Mouse (Mus musculus): ENCODE data around the gene Map4. TPM values are rescaled to one million over a fixed set of nuclear protein-coding genes. Genes with fewer than 3 reads are reported as not detected.

Map4 gene
- polyA plus RNA-seq, 1 experiment from 2014 or later, result 62.0 TPM

DNA sequence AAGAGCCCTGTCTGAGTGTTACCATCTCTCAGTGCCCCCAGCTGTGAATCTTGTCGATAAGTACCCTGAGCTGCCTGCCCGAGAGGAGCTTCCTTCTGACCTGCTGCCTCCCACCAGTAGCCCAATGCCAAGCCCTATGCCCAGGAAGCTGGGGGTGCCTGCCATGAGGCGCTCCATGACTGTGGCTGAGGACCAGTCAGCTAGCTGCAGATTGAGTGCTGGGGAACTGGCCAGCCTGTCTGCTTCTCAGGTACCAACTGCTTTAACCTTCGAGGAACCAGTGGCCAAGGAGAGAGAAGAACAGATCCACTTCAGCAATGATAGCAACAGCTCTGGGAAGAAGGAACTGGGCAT is 121.7 kb downstream of the Map4 start:
- Histone ChIP-seq H3K4me3 (replicated peaks) (no peak overlapping the region), H3K4me1 (peaks cover 32% of the 10 kb centered on the region), H3K36me3 (0 out of 2 replicates have a peak, but pooled peaks cover 6% of the 10 kb centered on the region), H3K27me3 (no peaks in the 10 kb centered on the region), H3K27ac (0 out of 2 replicates have a peak overlapping the region, but pooled peaks have one; percentile 51), H3K4me2 (no peak overlapping the region), H3K9me3 (replicated peaks) (no peaks in the 10 kb centered on the region), H3K9ac (no peak overlapping the region)
- no peak for ATAC-seq (replicated peaks; ENCODE audit: low FRiP score)
- WGBS, result 76% methylated on average over 4 of the region's 4 CpGs

DNA sequence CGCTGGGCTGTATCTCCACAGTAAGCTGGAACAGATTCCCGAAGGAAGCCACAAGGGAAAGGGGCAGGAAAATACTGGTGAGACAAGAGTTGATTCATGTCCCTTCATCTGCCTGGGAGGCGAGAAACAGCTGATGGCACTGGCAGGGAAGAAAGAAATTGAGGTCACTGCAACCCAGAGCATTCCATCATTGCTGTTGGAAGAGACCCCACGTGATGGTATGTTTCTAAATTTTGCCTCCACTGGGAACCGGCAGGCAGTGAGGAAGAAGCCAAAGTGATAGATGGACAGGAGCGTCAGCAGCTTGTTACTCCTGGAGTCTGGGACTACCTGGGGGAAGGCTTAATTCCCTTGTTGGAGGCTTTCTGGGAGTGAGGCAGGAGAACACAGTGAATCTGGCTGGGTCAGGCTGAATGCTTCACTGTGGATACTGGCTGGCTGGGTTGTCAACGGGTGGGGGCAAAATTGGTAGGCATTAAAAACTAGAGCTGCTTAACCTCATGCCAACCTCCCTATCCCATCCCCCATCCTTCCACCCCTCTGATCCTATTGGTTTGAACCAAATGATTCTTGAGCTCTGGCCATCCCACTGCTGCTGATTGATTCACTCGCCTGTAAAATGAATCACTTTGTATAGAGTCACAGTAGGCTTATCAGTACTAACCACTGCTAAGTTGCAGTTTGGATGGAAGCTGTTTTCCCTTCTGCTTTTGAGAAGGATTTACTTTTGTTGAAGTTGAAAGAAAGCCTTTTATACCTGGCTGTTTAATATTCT is 122.2 kb downstream of the Map4 start:
- Histone ChIP-seq H3K36me3 (0 out of 2 replicates have a peak, but pooled peaks cover 6% of the 10 kb centered on the region), H3K4me3 (replicated peaks) (no peak overlapping the region), H3K27ac (0 out of 2 replicates have a peak overlapping the region, but pooled peaks have one; percentile 7), H3K9me3 (replicated peaks) (no peaks in the 10 kb centered on the region), H3K4me1 (peaks cover 28% of the 10 kb centered on the region), H3K9ac (no peak overlapping the region), H3K27me3 (no peaks in the 10 kb centered on the region), H3K4me2 (no peak overlapping the region)
- WGBS, result 49% methylated on average over 8 of the region's 8 CpGs
- ATAC-seq (replicated peaks; ENCODE audit: low FRiP score), result no peak

DNA sequence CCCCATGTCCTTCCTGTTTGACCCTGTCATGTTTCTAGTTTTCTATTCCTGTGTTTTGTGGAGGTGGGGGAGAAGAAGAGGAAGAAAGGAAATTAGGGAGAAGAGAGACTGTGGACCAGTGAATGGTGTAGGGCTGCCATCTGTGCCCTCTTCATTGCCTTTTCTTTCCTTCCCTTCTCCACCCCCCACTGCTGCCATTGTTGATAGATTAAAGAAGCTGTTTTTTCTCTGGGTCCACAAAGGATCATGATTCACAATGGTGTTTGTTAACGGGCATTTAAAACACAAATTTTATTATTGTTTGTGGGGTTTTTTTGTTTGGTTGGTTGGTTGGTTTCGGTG is 122.8 kb downstream of the Map4 start:
- 82% methylated on average over 2 of the region's 2 CpGs for WGBS
- Histone ChIP-seq H3K36me3 (0 out of 2 replicates have a peak, but pooled peaks cover 6% of the 10 kb centered on the region), H3K27ac (no peak overlapping the region), H3K9me3 (replicated peaks) (no peaks in the 10 kb centered on the region), H3K4me1 (peaks cover 31% of the 10 kb centered on the region), H3K27me3 (no peaks in the 10 kb centered on the region), H3K4me3 (replicated peaks) (no peak overlapping the region), H3K9ac (no peak overlapping the region), H3K4me2 (no peak overlapping the region)
- no peak for ATAC-seq (replicated peaks; ENCODE audit: low FRiP score)

DNA sequence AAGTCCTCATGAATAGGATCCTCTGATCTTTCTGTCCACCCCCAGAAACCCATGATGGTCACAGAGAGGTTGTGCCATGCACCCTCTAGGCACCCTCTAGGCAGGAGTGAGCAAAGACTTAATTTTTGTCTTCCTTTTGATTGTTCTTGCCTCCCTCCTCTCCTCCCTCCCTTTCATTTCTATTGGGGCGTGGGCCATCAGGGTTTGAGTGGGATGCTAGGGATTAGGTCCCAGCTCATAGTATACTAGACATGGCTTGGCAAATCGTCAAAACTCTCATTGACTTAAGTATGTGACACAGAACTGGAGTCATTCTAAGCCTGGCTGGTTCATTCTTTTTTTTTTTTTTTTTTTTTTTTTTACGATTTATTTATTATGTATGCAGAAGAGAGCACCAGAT is 123.5 kb downstream of the Map4 start:
- H3K36me3 ChIP-seq, result 0 out of 2 replicates have a peak, but pooled peaks cover 6% of the 10 kb centered on the region
- no peak for ATAC-seq (replicated peaks; ENCODE audit: low FRiP score)
- no peak overlapping the region for H3K4me3 ChIP-seq (replicated peaks)
- H3K27ac ChIP-seq, result no peak overlapping the region
- no peak overlapping the region for H3K4me2 ChIP-seq
- no peaks in the 10 kb centered on the region for H3K9me3 ChIP-seq (replicated peaks)
- whole genome bisulfite sequencing, result 65% methylated on average over 3 of the region's 3 CpGs
- no peaks in the 10 kb centered on the region for H3K27me3 ChIP-seq
- no peak overlapping the region for H3K9ac ChIP-seq
- H3K4me1 ChIP-seq, result peaks cover 31% of the 10 kb centered on the region

DNA sequence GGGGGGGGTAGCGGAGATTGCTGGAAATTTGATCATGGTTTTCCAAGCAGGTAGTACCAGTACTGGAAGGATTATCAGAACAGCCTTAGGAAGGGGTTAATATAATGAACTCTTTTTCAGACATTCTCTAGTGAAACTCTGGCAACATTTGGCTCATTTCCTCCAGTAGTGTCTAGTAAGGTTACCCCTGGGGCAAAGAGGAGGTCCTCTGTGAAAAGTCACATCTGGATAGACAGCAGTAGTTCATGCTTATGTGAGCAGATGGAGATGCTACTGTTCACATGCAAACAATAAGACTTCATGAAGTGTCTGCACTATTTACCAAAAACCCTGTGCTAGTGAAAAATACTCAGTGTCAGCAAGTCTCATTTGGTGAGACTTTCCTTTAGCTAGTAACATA is 125.9 kb downstream of the Map4 start:
- ATAC-seq (replicated peaks; ENCODE audit: low FRiP score), result no peak
- WGBS, result 84% methylated on average over 1 of the region's 1 CpGs
- Histone ChIP-seq H3K27ac (peak overlapping the region; percentile 19; the same call in 1 of the 2 replicates), H3K36me3 (0 out of 2 replicates have a peak, but pooled peaks cover 6% of the 10 kb centered on the region), H3K4me2 (no peak overlapping the region), H3K4me3 (replicated peaks) (no peak overlapping the region), H3K4me1 (peaks cover 25% of the 10 kb centered on the region), H3K9ac (no peak overlapping the region), H3K9me3 (replicated peaks) (no peaks in the 10 kb centered on the region), H3K27me3 (no peaks in the 10 kb centered on the region)

DNA sequence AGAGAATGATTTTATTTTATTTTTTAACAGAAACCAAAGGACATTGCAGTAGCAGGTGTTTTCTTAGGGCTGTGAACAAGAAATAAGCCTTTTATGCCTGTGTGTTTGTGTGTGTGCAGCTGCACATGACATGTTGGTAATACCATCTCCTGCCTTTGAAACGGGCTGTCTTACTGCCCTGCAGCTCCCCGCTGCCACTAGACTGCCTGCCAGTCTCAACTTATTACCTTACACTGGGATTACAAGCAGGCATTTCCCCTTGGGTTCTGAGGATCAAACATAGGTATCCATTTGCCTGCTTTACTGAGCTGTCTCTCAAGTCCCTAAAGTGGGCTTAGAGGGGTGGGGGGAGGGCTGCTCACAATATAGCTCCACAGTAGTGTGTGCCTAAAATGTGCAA is 129.5 kb downstream of the Map4 start:
- no peak overlapping the region for H3K4me2 ChIP-seq
- H3K27ac ChIP-seq, result no peak overlapping the region
- WGBS, result 76% methylated on average over 2 of the region's 2 CpGs
- H3K4me1 ChIP-seq, result peaks cover 9% of the 10 kb centered on the region; the same call in 1 of the 2 replicates
- no peaks in the 10 kb centered on the region for H3K9me3 ChIP-seq (replicated peaks)
- H3K36me3 ChIP-seq, result peaks cover 21% of the 10 kb centered on the region
- no peak overlapping the region for H3K9ac ChIP-seq
- ATAC-seq (replicated peaks; ENCODE audit: low FRiP score), result no peak
- H3K4me3 ChIP-seq (replicated peaks), result no peak overlapping the region
- no peaks in the 10 kb centered on the region for H3K27me3 ChIP-seq

DNA sequence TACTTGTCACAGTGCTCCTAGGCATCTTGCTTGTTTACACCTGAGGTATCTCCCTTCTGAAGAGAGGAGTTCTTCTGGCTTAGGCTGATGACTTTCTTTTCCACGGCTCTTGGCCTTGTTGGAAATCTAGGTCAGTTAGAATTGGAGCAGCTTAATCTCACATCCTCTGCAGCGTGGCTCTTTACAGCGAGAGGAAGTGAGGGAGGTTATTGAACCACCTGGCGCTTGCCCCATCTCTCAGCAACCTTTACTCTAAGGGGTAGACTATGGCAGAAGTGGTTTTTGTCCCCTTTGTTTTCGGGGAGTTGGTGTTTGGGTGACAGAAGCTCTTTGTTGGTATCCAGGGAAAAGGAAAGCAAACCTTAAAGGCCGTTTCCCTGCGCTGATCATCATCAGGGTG is 131.1 kb downstream of the Map4 start:
- no peak overlapping the region for H3K27ac ChIP-seq
- no peaks in the 10 kb centered on the region for H3K9me3 ChIP-seq (replicated peaks)
- H3K9ac ChIP-seq, result no peak overlapping the region
- no peak overlapping the region for H3K4me3 ChIP-seq (replicated peaks)
- peaks cover 37% of the 10 kb centered on the region for H3K36me3 ChIP-seq
- 89% methylated on average over 7 of the region's 7 CpGs for WGBS
- ATAC-seq (replicated peaks; ENCODE audit: low FRiP score), result no peak
- no peak overlapping the region for H3K4me2 ChIP-seq
- no peaks in the 10 kb centered on the region for H3K27me3 ChIP-seq
- H3K4me1 ChIP-seq, result peaks cover 3% of the 10 kb centered on the region; the same call in 1 of the 2 replicates

DNA sequence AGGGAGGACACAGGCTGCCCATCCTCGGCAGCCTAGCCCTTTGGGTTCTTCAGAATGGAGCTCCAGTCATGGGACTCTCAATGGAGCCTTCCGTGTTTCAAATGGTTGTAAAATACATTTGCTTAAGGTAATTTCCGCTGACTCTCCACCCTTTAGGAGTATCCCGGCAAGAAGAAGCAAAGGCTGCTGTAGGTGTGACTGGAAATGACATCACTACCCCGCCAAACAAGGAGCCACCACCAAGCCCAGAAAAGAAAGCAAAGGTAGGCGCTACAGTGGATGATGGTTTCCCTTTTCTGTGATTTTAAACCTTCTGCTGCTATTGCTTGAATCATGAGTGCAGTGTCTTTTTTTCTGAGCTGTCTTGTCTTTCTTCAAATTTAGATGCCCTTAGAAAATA is 131.6 kb downstream of the Map4 start:
- Histone ChIP-seq H3K9me3 (replicated peaks) (no peaks in the 10 kb centered on the region), H3K9ac (no peak overlapping the region), H3K4me1 (0 out of 2 replicates have a peak, but pooled peaks cover 3% of the 10 kb centered on the region), H3K27me3 (no peaks in the 10 kb centered on the region), H3K4me3 (replicated peaks) (no peak overlapping the region), H3K27ac (no peak overlapping the region), H3K36me3 (peaks cover 41% of the 10 kb centered on the region), H3K4me2 (no peak overlapping the region)
- WGBS, result 86% methylated on average over 6 of the region's 6 CpGs
- ATAC-seq (replicated peaks; ENCODE audit: low FRiP score), result no peak

DNA sequence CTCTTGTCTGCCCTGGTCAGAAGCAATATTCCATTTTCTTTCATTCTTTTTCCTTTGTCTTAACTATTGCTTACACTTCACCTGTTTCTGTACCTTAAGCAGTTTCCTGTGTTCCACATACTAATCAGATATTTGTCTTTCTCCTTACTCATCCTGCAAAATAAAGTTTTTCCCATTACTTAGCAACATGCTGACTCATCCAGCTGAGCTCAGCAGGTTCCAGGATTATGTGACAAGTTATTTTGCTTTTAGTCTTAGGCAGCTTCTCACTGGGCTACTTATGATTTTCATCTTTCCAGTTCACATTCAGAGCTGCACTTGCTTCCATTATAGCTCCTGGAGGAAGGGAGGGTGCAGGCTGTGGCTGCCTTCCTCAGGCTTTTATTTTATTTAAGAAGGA is 133.4 kb downstream of the Map4 start:
- Histone ChIP-seq H3K4me3 (replicated peaks) (no peak overlapping the region), H3K27ac (no peak overlapping the region), H3K27me3 (no peaks in the 10 kb centered on the region), H3K4me2 (no peak overlapping the region), H3K36me3 (peaks cover 59% of the 10 kb centered on the region), H3K9me3 (replicated peaks) (no peaks in the 10 kb centered on the region), H3K4me1 (no peaks in the 10 kb centered on the region), H3K9ac (no peak overlapping the region)
- ATAC-seq (replicated peaks; ENCODE audit: low FRiP score), result no peak

DNA sequence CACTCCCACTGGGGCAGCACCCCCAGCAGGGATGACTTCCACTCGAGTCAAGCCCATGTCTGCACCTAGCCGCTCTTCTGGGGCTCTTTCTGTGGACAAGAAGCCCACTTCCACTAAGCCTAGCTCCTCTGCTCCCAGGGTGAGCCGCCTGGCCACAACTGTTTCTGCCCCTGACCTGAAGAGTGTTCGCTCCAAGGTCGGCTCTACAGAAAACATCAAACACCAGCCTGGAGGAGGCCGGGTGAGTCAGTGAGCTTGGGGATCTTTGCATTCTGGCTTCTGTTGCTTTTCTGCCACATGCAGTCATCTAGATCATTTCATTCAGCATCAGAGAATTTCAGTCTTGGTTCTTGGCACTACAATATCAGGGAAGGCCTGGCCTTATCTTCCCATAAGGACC is 137.5 kb downstream of the Map4 start:
- WGBS, result 87% methylated on average over 6 of the region's 6 CpGs
- no peak overlapping the region for H3K27ac ChIP-seq
- no peak overlapping the region for H3K4me3 ChIP-seq (replicated peaks)
- ATAC-seq (replicated peaks; ENCODE audit: low FRiP score), result no peak
- no peaks in the 10 kb centered on the region for H3K27me3 ChIP-seq
- H3K4me1 ChIP-seq, result no peaks in the 10 kb centered on the region
- peaks cover 92% of the 10 kb centered on the region for H3K36me3 ChIP-seq
- H3K4me2 ChIP-seq, result no peak overlapping the region
- no peaks in the 10 kb centered on the region for H3K9me3 ChIP-seq (replicated peaks)
- H3K9ac ChIP-seq, result no peak overlapping the region

DNA sequence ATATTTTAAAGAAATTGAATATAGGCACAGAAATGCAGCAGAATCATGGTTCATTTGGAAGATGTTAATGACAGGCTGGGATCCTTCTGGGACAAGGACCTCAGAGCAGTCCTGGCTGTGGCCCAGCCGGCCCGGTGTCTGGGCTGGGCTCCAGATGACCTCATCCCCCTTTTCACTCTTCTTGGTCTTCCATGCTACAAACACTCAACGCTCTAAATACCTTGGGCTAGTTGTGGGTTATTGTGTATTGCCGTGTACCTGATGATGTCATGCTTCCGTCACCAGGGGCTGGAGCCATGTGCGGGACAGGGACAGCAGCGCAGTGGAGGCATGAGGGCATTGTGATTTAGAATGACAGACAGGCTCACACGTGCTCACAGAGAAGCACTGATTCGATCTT is 139.1 kb downstream of the Map4 start:
- Histone ChIP-seq H3K4me1 (no peaks in the 10 kb centered on the region), H3K27ac (no peak overlapping the region), H3K27me3 (no peaks in the 10 kb centered on the region), H3K4me2 (no peak overlapping the region), H3K9ac (no peak overlapping the region), H3K4me3 (replicated peaks) (no peak overlapping the region), H3K9me3 (replicated peaks) (no peaks in the 10 kb centered on the region), H3K36me3 (peaks cover 95% of the 10 kb centered on the region)
- 76% methylated on average over 9 of the region's 9 CpGs for WGBS
- ATAC-seq (replicated peaks; ENCODE audit: low FRiP score), result no peak

DNA sequence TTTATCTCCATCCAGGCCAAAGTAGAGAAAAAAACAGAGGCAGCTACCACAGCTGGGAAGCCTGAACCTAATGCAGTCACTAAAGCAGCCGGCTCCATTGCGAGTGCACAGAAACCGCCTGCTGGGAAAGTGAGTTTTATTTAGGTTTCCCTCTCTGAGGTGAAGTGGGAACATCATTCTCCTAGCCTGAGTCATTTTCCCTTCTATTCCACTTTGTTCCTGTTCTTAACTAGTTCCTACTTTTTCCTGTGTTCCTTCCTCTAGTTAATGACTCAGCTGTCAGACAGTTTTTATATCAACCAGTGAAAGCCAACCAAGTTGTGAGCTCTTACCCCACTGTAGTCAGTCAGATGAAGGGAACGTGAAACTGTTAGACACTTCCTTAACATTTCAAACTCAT is 139.8 kb downstream of the Map4 start:
- Histone ChIP-seq H3K9me3 (replicated peaks) (no peaks in the 10 kb centered on the region), H3K4me1 (no peaks in the 10 kb centered on the region), H3K4me3 (replicated peaks) (no peak overlapping the region), H3K9ac (no peak overlapping the region), H3K27me3 (no peaks in the 10 kb centered on the region), H3K36me3 (peaks cover 90% of the 10 kb centered on the region), H3K27ac (no peak overlapping the region), H3K4me2 (no peak overlapping the region)
- WGBS, result 76% methylated on average over 4 of the region's 4 CpGs
- ATAC-seq (replicated peaks; ENCODE audit: low FRiP score), result no peak

DNA sequence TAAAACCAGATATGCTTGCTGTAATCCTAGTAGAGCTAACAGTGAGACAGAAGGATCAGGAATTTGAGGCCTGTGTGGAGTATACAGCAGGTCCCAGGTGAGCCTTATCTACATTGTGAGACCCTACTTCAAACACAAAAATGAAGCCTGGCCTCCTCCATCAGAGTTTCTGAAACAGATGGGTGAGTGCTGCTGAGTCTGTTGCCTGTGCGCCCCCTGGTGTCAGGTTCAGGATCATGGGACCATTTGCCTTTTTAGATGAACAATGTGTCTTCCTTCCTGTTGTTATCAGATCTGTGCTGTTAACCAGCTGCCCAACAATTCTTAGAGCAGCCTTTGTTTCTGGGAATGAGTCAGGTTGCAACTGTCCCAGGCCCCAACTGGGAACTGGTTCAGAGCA is 140.6 kb downstream of the Map4 start:
- Histone ChIP-seq H3K27ac (no peak overlapping the region), H3K4me2 (no peak overlapping the region), H3K36me3 (peaks cover 86% of the 10 kb centered on the region), H3K4me1 (no peaks in the 10 kb centered on the region), H3K9me3 (replicated peaks) (no peaks in the 10 kb centered on the region), H3K9ac (no peak overlapping the region), H3K27me3 (no peaks in the 10 kb centered on the region), H3K4me3 (replicated peaks) (no peak overlapping the region)
- no peak for ATAC-seq (replicated peaks; ENCODE audit: low FRiP score)
- WGBS, result 0% methylated on average over 1 of the region's 1 CpGs

Data from kidney, embryonic 15.5 days (tissue).